In the genomic region with DNA sequence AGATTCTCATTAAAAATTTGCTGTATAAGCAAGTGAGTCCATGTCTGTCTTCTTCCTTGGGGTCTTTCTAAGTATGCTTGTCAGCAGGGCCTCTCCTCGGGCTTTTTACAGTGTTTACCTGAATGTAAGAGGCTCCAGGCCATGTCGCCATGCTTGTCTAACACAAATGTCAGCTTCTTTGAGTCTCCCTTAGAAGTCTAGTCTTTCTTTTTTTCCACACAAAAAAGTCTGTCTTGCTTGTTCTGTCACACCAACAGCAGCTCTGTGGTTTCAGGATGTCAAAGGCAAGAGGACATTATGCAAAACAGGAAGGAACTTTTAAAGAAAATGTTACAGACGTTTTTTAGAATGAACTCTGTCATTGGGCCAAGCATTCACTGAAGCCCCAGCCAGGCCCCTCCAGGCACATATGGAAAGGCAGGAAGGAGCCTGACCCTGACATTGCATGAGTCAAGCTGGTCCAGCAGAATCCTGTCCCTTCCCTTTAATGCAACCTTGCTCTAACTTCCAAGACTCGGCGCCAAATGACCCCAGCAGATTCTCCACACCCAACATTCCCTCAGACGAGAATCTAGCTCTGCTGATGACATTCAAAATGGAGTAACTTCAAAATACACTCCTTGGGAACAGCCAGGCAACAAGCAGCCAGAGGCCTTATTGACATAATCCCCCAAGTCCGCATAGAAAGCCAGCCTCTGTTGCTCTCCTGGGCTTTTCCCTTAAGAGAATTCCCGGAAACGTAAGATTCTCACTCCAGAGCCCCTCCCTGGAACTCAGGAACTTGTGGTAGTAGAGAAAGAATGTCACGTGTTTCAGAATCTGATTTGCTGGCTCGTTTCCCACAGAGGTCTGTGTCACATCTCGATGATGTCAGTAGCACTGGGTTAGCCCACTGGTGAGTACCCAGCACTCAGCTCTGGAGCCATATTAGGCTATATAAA, we compare ENCODE assay signal across 9 mouse cellular contexts. TPM values are rescaled to one million over a fixed set of nuclear protein-coding genes. Genes with fewer than 3 reads are reported as not detected.
A peak's percentile ranks its signal among the peaks of the same experiment; 100 is the strongest.
DNase-seq lines count a peak whose midpoint lies in the region; ATAC-seq lines count a peak whose summit lies in the region.
"Had no signal": no experiment of that assay in that cellular context is flagged by ENCODE, and none has a peak within 500 bp of the region (broad histone marks: within the 10 kb centered on the region; RNA-seq: fewer than 3 reads in every experiment).

No protein-coding gene starts in this region.

- H3K36me3 ChIP-seq in embryonic facial prominence, embryonic 14.5 days (ENCODE audit: control insufficient read depth, insufficient read depth, low read length): no peaks in the 10 kb centered on the region
- no peaks in the 10 kb centered on the region for H3K36me3 ChIP-seq in limb, embryonic 15.5 days

- no peaks in the 10 kb centered on the region for H3K27me3 ChIP-seq in embryonic facial prominence, embryonic 14.5 days (replicated peaks; ENCODE audit: control insufficient read depth, insufficient read depth, low read length)
- H3K27me3 ChIP-seq in limb, embryonic 15.5 days: no peaks in the 10 kb centered on the region

- peak overlapping the region; percentile 80 for H3K27ac ChIP-seq in embryonic facial prominence, embryonic 14.5 days (replicated peaks; ENCODE audit: low read depth, low read length)
- peak overlapping the region; percentile 89 for H3K27ac ChIP-seq in limb, embryonic 15.5 days

- H3K9ac ChIP-seq in embryonic facial prominence, embryonic 14.5 days (ENCODE audit: low read depth, low read length): no peak overlapping the region
- no peak overlapping the region for H3K9ac ChIP-seq in limb, embryonic 15.5 days

- 28% methylated on average over 12 of the region's 12 CpGs for WGBS in embryonic facial prominence, embryonic 14.5 days
- 36% methylated on average over 12 of the region's 12 CpGs for WGBS in limb, embryonic 15.5 days

- no peak for ATAC-seq in embryonic facial prominence, embryonic 14.5 days (ENCODE audit: low read depth)
- 0 out of 2 replicates have a peak, but pooled peaks have one; percentile 37 for ATAC-seq in limb, embryonic 15.5 days (ENCODE audit: insufficient number of reproducible peaks, low FRiP score, low TSS enrichment, low read depth)

- peak; percentile 29 for DNase-seq in thymus, postnatal 4 days
- DNase-seq in thymus, adult 18-20 months: no peak
- peak; percentile 77 for DNase-seq in embryonic facial prominence, embryonic 14.5 days (ENCODE audit: low spot score)
- DNase-seq in heart, postnatal 36 days: peak; percentile 71 to 78
- peak; percentile 75 for DNase-seq in naive thymus-derived CD4-positive, alpha-beta T cell, adult 2 months (ENCODE audit: low read depth)
- DNase-seq in right cerebral cortex, postnatal 4 days: no peak
- DNase-seq in right cerebral cortex, adult 18-20 months: no peak

- intact Hi-C loops in heart, postnatal 36 days (cut with DNase I): no loop called here

- no peak overlapping the region for H3K4me3 ChIP-seq in embryonic facial prominence, embryonic 14.5 days (ENCODE audit: low read depth, low read length)
- H3K4me3 ChIP-seq in limb, embryonic 15.5 days: no peak overlapping the region
- H3K4me3 ChIP-seq: erythroblast, embryonic 14.5 days had no signal

- H3K4me1 ChIP-seq in embryonic facial prominence, embryonic 14.5 days (ENCODE audit: control insufficient read depth, insufficient read depth, low read length): peaks cover 38% of the 10 kb centered on the region
- peaks cover 50% of the 10 kb centered on the region for H3K4me1 ChIP-seq in limb, embryonic 15.5 days

- no peak overlapping the region for H3K4me2 ChIP-seq in embryonic facial prominence, embryonic 14.5 days (ENCODE audit: low read depth, low read length)
- 0 out of 2 replicates have a peak overlapping the region, but pooled peaks have one; percentile 2 for H3K4me2 ChIP-seq in limb, embryonic 15.5 days

- no peaks in the 10 kb centered on the region for H3K9me3 ChIP-seq in embryonic facial prominence, embryonic 14.5 days (ENCODE audit: control insufficient read depth, low read length)
- H3K9me3 ChIP-seq in limb, embryonic 15.5 days: no peaks in the 10 kb centered on the region

RNA-seq across cellular contexts. Expression of gene B4galt1, which starts 8.7 kb away (rescaled TPM):
- 66.8 and 68.3 TPM in 2 replicates for polyA plus RNA-seq in embryonic facial prominence, embryonic 14.5 days (2014; fragmentation: Nextera tagmentation; extraction: Ambion mirVana)
- total RNA-seq in heart, postnatal 36 days (2021): 10 to 100 TPM; 62.1 to 69.1 TPM
- 50.3 and 58.1 TPM in 2 replicates for polyA plus RNA-seq in limb, embryonic 15.5 days (2015; fragmentation: Nextera tagmentation; extraction: Ambion mirVana)

Comparison
In these comparisons a context has a peak if more than half of its experiments do, and no peak if none do; other contexts are left out.
1. DNase-seq: peak in thymus, postnatal 4 days (single experiment), embryonic facial prominence, embryonic 14.5 days (single experiment), heart, postnatal 36 days (2 of 2) and naive thymus-derived CD4-positive, alpha-beta T cell, adult 2 months (single experiment); none in thymus, adult 18-20 months (0 of 2), right cerebral cortex, postnatal 4 days (single experiment) and right cerebral cortex, adult 18-20 months (single experiment).